Mouse (Mus musculus) lung, adult 2 months (tissue): ENCODE measurements around the gene Nck1.

Source experiments
- CTCF ChIP-seq: fragments of 200-500 bp; IDR thresholded peaks from 2 replicates; pipeline ENCODE4 v1.5.1; 2011; ENCODE audit warnings: mild to moderate bottlenecking, low read length, control low read depth; ENCODE audit not compliant: insufficient read depth
- POLR2A ChIP-seq: fragments of 200-500 bp; IDR thresholded peaks from 2 replicates; pipeline ENCODE4 v1.6.1; 2011; ENCODE audit warnings: low read depth, mild to moderate bottlenecking, control low read depth, low read length, borderline replicate concordance; ENCODE audit errors: extremely low read depth

DNA sequence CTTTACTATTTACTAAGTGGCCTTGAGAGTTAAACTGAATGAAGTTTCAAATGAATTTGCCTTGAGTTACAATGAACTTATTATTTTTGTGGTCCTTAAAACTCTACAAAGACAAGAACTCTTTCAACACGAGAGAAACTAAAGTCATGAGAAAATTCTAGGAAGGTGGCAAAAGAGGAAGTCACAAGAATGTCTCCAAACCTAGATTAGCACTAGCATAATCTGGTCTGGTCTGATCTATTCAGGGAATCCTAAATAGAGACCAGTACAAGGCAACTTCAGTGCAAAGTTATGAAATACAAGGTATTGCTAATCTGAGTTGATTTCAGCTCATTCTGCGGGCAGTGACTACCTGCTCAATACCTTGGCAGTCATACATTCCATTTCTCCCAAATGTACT lies 20.7 kb downstream of the Nck1 start:
- TF ChIP-seq POLR2A (no peak), CTCF (no peak)
